Mouse (Mus musculus) small intestine, adult 2 months (tissue): ENCODE measurements around the gene Tmem82. TPM values are rescaled to one million over a fixed set of nuclear protein-coding genes. Genes with fewer than 3 reads are reported as not detected.

ENCODE experiments used
- H3K27ac ChIP-seq: fragments of 200-500 bp; 2 replicates; pipeline ENCODE4 v1.5.1; 2012; ENCODE audit warnings: low read depth, low read length, control low read depth, inconsistent platforms; ENCODE audit not compliant: insufficient read depth
- H3K27me3 ChIP-seq: fragments of 200-500 bp; 2 replicates; pipeline ENCODE4 v1.6.1; 2012; ENCODE audit warnings: mild to moderate bottlenecking, moderate library complexity, low read length, inconsistent platforms; ENCODE audit not compliant: control insufficient read depth, insufficient read depth
- H3K36me3 ChIP-seq: fragments of 200-500 bp; 2 replicates; pipeline ENCODE4 v1.6.1; 2012; ENCODE audit warnings: mild to moderate bottlenecking, low read length, control low read depth, inconsistent platforms; ENCODE audit not compliant: control insufficient read depth, insufficient read depth
- H3K4me1 ChIP-seq: fragments of 200-500 bp; 2 replicates; pipeline ENCODE4 v1.6.1; 2012; ENCODE audit warnings: low read length, inconsistent platforms, mixed read lengths; ENCODE audit not compliant: control insufficient read depth, insufficient read depth, insufficient read length
- H3K4me3 ChIP-seq: fragments of 200-500 bp; 2 replicates; pipeline ENCODE4 v1.5.1; 2012; ENCODE audit warnings: low read depth, mild to moderate bottlenecking, control low read depth, inconsistent platforms, low read length, moderate library complexity
- CTCF ChIP-seq: fragments of 200-500 bp; IDR thresholded peaks from 2 replicates; pipeline ENCODE4 v1.5.1; 2012; ENCODE audit warnings: low read depth, mild to moderate bottlenecking, control low read depth, inconsistent platforms, low read length, moderate library complexity, mixed read lengths; ENCODE audit not compliant: insufficient replicate concordance, insufficient read length; ENCODE audit errors: extremely low read depth
- POLR2A ChIP-seq: fragments of 200-500 bp; IDR thresholded peaks from 2 replicates; pipeline ENCODE4 v1.6.1; 2012; ENCODE audit warnings: low read depth, mild to moderate bottlenecking, control low read depth, inconsistent platforms, low read length, moderate library complexity
- WGBS: fragments of 180-500 bp; shearing (Covaris S2); methylation state at CpG from one replicate; pipeline ENCODE4 v1.1.7; 2018; 5-methylcytosine and 5-hydroxymethylcytosine counted together
- polyA plus RNA-seq: library from polyadenylated mRNA; depleted of rRNA; stranded (reverse); fragments of >200 nt; gene quantifications from 2 replicates; pipeline ENCODE4 v1.2.3, GENCODE M21; 2012

Tmem82 gene
- polyA plus RNA-seq, 1 experiment, result 61.9 TPM

DNA sequence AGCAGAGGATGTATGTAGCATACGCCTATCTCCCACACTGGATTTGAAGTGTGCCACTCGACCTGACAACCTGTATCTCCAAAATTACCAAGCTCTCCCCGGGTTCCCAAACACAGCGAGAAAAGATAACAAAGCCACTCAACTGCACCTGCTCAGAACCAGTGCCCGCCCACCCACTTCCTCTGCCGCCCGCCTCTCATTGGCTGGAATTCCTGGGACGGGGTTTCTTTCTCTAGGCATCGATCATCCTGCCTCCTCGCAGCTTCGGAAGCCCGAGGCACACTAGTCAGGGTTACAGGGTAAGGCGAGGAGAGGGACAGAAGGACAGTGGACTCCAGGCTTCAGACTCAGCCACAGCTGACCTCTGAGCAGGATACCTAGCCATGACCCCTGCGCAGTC is 10.2 kb upstream of the Tmem82 start:
- peaks cover 8% of the 10 kb centered on the region for H3K4me1 ChIP-seq
- no peak overlapping the region for H3K27ac ChIP-seq
- no peak for TF ChIP-seq CTCF
- TF ChIP-seq POLR2A, result no peak
- H3K4me3 ChIP-seq, result no peak overlapping the region
- 85% methylated on average over 14 of the region's 14 CpGs for WGBS
- H3K27me3 ChIP-seq, result no peaks in the 10 kb centered on the region
- peaks cover 34% of the 10 kb centered on the region for H3K36me3 ChIP-seq

DNA sequence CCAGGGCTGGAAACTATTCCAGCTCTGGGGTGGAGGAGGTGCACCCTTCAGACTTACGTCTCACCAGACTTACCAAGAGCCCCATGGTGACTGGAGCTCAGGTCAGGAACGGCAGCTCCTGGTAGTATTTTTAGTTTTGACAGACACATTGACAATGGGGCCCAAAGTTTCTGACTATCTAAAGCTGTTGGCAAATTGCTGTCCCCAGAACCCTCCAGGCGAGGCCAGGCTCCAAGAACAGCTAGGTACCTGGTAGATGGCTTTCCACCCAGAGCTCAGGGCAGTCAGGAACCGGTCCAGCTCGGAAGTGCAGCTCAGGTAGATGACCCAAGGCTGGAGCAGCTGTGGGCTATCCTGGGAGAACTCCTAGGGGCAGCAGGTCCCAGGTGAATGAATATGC is 9.1 kb upstream of the Tmem82 start:
- H3K36me3 ChIP-seq, result peaks cover 32% of the 10 kb centered on the region
- no peak overlapping the region for H3K27ac ChIP-seq
- TF ChIP-seq POLR2A (no peak), CTCF (no peak)
- 92% methylated on average over 5 of the region's 5 CpGs for WGBS
- H3K27me3 ChIP-seq, result no peaks in the 10 kb centered on the region
- H3K4me3 ChIP-seq, result no peak overlapping the region
- H3K4me1 ChIP-seq, result peaks cover 14% of the 10 kb centered on the region

DNA sequence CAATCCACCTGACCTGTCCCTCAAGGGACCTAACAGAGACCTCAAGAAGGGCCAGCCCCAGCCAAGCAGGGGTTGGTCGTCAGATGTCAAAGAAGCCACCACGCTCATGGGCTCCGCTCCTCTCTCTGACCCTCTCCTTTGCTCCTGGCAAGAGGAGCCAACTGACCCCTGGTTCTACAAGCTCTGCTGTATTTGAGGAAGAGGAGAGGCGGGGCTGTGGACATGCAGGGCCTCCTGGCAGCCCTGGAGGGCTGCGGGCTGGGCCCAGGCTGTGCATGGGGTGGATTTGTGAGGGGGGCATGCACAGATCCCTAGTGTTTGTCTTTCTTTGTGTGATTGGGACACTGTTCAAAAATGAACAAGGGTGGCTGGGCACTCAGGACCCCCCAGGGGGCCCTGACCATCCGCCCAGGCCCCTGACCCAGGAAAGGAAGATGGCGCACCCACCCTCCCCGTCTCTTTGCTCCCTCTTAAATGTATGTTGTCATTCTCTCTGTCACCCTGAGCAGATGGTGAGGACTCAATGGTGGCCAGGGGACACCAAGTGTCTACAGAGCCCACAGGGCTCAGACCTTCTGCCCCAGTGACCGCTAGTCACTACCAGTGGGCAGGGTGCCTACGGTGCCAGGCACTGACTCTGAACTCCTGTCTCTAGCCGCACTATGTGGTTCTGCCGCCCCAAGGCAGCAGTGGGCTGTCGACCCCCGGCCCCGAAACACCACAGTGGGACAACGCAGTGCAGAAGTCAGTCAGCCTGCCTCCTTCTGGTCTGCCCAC is 7.5 kb upstream of the Tmem82 start:
- Histone ChIP-seq H3K27ac (no peak overlapping the region), H3K4me3 (no peak overlapping the region), H3K4me1 (peaks cover 17% of the 10 kb centered on the region), H3K36me3 (peaks cover 17% of the 10 kb centered on the region), H3K27me3 (no peaks in the 10 kb centered on the region)
- WGBS, result 92% methylated on average over 16 of the region's 16 CpGs
- TF ChIP-seq POLR2A (no peak), CTCF (no peak)

DNA sequence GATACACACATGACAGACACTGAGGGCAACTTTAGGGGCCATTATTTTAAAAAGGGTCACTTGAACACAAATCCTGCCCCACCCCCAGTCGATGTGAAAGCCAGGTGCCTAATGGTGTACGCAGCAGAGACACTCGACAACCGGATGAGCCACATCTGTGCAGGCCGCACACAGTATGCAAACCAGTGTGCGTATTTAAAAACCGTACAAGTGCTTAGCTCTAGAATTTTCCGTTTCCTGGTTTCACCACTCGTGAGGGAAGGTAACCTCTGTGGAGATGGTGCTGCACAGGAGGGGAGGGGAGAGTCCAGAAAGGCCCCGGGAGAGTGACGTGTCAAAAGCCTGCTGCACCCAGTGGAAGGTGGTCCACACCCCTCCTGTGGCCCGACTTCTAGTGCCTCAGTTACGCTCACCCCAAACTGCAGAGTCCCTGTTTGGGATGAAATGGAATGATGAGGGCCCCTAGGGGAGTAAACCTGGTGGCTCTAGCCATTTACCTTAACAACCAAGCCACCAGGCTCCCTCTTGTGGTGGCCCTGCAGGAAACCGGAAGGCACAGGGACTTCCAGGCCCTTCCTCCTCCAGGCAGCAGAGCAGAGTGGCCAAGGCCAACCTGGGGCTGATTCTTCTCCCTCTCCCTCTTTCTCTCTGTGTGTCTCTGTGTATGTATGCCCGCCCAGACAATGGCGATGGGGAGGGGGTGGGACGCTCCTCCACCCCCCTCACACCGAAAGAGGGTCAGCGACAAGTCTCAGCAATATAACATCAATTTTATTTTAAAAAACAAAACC is 6.7 kb upstream of the Tmem82 start:
- no peaks in the 10 kb centered on the region for H3K27me3 ChIP-seq
- H3K36me3 ChIP-seq, result peaks cover 14% of the 10 kb centered on the region
- H3K27ac ChIP-seq, result peak overlapping the region; percentile 25; the same call in 1 of the 2 replicates
- no peak overlapping the region for H3K4me3 ChIP-seq
- TF ChIP-seq POLR2A (no peak), CTCF (peak; percentile 81)
- 72% methylated on average over 19 of the region's 19 CpGs for WGBS
- H3K4me1 ChIP-seq, result peaks cover 17% of the 10 kb centered on the region

DNA sequence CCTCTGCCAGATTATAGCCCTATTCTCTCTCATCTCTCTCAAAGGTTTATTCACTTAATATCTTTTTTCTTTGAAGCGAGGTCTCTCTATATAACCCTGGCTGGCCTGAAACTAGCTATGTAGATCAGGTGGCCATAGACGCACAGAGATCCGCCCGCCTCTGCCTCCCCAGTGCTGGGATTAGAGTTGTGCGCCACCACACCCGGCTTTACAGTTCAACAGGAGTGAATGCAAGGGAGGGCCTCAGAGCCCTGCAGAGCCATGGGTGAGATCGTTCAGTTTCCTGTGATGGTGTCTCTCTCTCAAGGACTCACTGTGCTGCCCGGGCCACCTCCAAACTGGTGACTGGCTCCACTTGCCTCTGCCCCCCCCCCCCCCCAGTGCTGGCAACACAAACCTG is 5.7 kb upstream of the Tmem82 start:
- Histone ChIP-seq H3K27me3 (no peaks in the 10 kb centered on the region), H3K4me3 (no peak overlapping the region), H3K36me3 (peaks cover 11% of the 10 kb centered on the region), H3K27ac (peak overlapping the region; percentile 2; the same call in 1 of the 2 replicates), H3K4me1 (peaks cover 24% of the 10 kb centered on the region)
- 85% methylated on average over 8 of the region's 8 CpGs for WGBS
- TF ChIP-seq POLR2A (no peak), CTCF (no peak)

DNA sequence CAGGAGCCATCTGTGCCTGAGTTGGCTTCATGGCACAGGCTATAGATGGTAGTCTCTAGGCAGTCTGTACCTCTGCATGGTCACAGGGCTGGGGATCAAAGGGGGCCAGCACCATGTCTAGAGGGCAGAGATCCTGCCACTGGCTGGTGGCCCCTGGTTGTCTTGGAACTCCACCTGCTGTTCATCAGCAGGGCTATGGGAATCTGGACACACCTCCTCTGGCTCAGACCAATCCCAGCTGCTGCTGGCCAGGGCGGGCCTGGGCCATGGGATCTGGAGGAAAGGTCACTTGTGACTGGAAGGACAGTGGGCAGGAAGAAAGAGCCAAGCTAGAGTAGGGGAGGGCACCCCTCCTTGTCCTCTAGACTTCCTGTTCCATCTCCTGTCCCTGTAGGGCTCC is 5.2 kb upstream of the Tmem82 start, which contains the start of gene Slc25a34:
Gene Slc25a34, minus strand, starts transcription at position 156 of the 400 bp plus-strand sequence.
- WGBS, result 13% methylated on average over 1 of the region's 1 CpGs
- H3K4me3 ChIP-seq, result peak within 1 kb of the TSS; percentile 58
- H3K36me3 ChIP-seq, result peaks cover 11% of the 10 kb centered on the region
- H3K27ac ChIP-seq, result peak within 1 kb of the TSS; percentile 82
- no peaks in the 10 kb centered on the region for H3K27me3 ChIP-seq
- TF ChIP-seq CTCF (no peak), POLR2A (peak; percentile 46; the same call in 1 of the 2 replicates)
- peaks cover 28% of the 10 kb centered on the region for H3K4me1 ChIP-seq

DNA sequence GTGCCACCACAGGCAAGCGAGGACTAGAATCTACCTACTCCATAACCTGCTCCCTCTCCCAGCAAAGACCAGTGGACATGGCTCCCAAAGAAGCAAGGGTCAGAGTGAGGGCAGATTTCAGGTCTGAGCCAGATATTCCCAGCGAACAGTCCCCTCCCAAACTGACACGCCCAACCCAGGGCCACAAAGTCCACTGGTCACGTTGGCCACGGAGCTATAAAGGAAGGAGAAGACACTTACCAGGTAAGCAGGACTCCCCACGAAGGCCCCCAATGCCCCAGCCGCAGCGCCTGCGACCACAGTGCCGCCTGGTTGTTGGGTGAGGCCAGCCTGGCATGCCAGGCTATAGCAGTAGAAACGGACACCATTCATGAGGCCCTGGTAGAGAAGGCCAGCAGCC is 4.6 kb upstream of the Tmem82 start:
- Histone ChIP-seq H3K4me3 (peak overlapping the region; percentile 58), H3K27me3 (no peaks in the 10 kb centered on the region), H3K4me1 (peaks cover 28% of the 10 kb centered on the region), H3K36me3 (peaks cover 6% of the 10 kb centered on the region), H3K27ac (peak overlapping the region; percentile 82)
- WGBS, result 35% methylated on average over 11 of the region's 11 CpGs
- no peak for TF ChIP-seq POLR2A
- no peak for TF ChIP-seq CTCF
